Mouse (Mus musculus) kidney, adult 2 months (tissue): ENCODE results near the gene Mov10l1. TPM values are rescaled to one million over a fixed set of nuclear protein-coding genes. Genes with fewer than 3 reads are reported as not detected.
A peak's percentile ranks its signal among the peaks of the same experiment; 100 is the strongest.

Experiments
- DNase-seq: peaks from one replicate; pipeline ENCODE4 v3.0.0; 2021
- H3K27ac ChIP-seq: fragments of 200-500 bp; 2 replicates; pipeline ENCODE4 v1.5.1; 2012; ENCODE audit warnings: low read depth, low read length, control low read depth, inconsistent platforms; ENCODE audit not compliant: insufficient read depth
- H3K27me3 ChIP-seq: fragments of 200-500 bp; replicated peaks from 2 replicates; pipeline ENCODE4 v1.6.1; 2012; ENCODE audit warnings: mild to moderate bottlenecking, moderate library complexity, low read length, inconsistent platforms; ENCODE audit not compliant: control insufficient read depth, insufficient read depth
- H3K36me3 ChIP-seq: fragments of 200-500 bp; 2 replicates; pipeline ENCODE4 v1.6.1; 2012; ENCODE audit warnings: mild to moderate bottlenecking, moderate library complexity, low read length, inconsistent platforms; ENCODE audit not compliant: control insufficient read depth, insufficient read depth
- H3K4me1 ChIP-seq: fragments of 200-500 bp; 2 replicates; pipeline ENCODE4 v1.6.1; 2011; ENCODE audit warnings: low read length; ENCODE audit not compliant: control insufficient read depth, insufficient read depth
- H3K4me3 ChIP-seq: fragments of 200-500 bp; 2 replicates; pipeline ENCODE4 v1.5.1; 2011; ENCODE audit warnings: mild to moderate bottlenecking, low read depth, low read length, control low read depth; ENCODE audit not compliant: insufficient read depth
- CTCF ChIP-seq: fragments of 200-500 bp; conservative IDR thresholded peaks from 2 replicates; pipeline ENCODE4 v1.5.1; 2011; ENCODE audit warnings: low read depth, mild to moderate bottlenecking, control low read depth, low read length, moderate library complexity, mixed read lengths; ENCODE audit not compliant: insufficient read depth, insufficient read length
- POLR2A ChIP-seq: fragments of 200-500 bp; IDR thresholded peaks from one replicate; pipeline ENCODE4 v1.6.1; 2011; ENCODE audit warnings: low read depth, low read length, control low read depth
- WGBS: fragments of 180-500 bp; shearing (Covaris S2); methylation state at CpG from one replicate; pipeline ENCODE4 v1.1.7; 2018; 5-methylcytosine and 5-hydroxymethylcytosine counted together
- polyA plus RNA-seq: library from polyadenylated mRNA; depleted of rRNA; stranded (reverse); fragments of >200 nt; gene quantifications from 2 replicates; pipeline ENCODE4 v1.2.3, GENCODE M21; 2012

The Mov10l1 gene
- polyA plus RNA-seq, 1 experiment, result 0.06 TPM

GRCm38 (mm10) chr15:88951246-88951645 lies 31.5 kb upstream of the Mov10l1 start:
- Histone ChIP-seq H3K4me3 (no peak overlapping the region), H3K27ac (no peak overlapping the region), H3K4me1 (no peaks in the 10 kb centered on the region), H3K27me3 (no peaks in the 10 kb centered on the region), H3K36me3 (no peaks in the 10 kb centered on the region)
- no peak for DNase-seq
- 78% methylated on average over 4 of the region's 4 CpGs for WGBS
- TF ChIP-seq CTCF (no peak), POLR2A (no peak)

DNA sequence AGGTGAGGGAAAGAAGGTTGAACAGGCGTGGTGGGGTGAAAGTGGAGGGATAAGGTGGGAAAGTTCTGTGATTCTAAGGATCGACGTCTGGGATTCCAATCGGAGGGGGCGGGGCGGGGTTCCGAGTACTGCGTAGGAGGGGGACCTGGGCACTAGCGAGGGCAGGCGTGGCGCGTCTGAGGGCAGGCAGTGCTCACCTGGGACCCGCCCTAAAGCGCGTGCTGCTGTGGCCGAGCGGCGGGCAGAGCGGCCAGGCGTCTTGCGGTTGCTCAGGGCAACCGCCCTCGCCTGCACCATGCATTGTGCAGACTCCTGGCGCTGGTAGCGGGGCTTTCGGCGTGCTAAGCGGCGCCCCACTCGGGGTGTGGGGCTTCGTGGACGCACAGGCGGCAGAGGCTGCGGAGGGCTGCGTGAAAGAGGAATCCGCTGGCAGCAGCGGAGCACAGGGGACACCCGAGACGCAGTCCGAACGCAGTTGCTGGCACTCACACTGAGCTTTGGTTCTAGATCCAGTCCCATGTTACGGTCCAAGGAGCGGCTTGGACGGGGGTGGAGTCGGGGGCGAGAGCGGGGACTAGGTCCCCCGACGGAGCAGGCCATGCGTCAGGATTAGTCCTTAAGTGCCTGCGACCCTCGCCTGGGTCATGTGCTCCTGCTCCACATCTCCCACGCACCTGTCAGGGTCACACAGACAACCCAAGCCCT lies 28.2 kb upstream of the Mov10l1 start, which contains the start of gene Ttll8:
Ttll8 (minus strand) TSS at position 51 of the 705 bp plus-strand sequence.
- 4% methylated on average over 53 of the region's 53 CpGs for WGBS
- H3K4me3 ChIP-seq, result peak within 1 kb of the TSS; percentile 24; the same call in 1 of the 2 replicates

GRCm38 (mm10) chr15:88955342-88955741 lies 27.4 kb upstream of the Mov10l1 start:
- Histone ChIP-seq H3K4me1 (no peaks in the 10 kb centered on the region), H3K27ac (no peak overlapping the region), H3K36me3 (no peaks in the 10 kb centered on the region), H3K27me3 (no peaks in the 10 kb centered on the region), H3K4me3 (no peak overlapping the region)
- TF ChIP-seq CTCF, result no peak
- WGBS, result 90% methylated on average over 6 of the region's 6 CpGs
- DNase-seq, result no peak

More for the DNA sequence above, 28.2 kb upstream of the Mov10l1 start, which contains the start of gene Ttll8:
- Histone ChIP-seq H3K27me3 (no peaks in the 10 kb centered on the region), H3K4me1 (no peaks in the 10 kb centered on the region), H3K36me3 (no peaks in the 10 kb centered on the region), H3K27ac (no peak within 1 kb of the TSS)
- DNase-seq, result peak; percentile 37
- TF ChIP-seq POLR2A, result no peak

DNA sequence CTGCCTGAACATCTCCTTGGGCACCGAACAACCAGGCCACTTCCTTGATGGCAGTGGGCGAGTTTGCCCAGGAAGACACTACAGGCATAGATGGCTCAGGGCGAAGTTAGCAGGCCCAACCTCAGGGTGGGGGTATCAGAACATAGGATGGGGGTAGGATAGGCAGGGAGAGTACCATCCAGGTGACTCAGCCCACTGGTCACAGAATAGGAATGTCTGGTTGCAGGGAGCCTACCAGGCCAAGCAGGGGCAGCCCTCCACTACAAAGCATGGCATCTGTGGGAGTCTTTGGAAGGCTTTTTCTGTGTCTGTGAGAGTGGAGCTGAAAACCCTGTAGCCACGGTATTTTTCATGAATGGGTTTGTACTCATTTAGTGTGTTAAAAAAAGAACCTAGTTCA lies 25.2 kb upstream of the Mov10l1 start:
- no peak for TF ChIP-seq POLR2A
- no peak for TF ChIP-seq CTCF
- Histone ChIP-seq H3K4me3 (no peak overlapping the region), H3K36me3 (no peaks in the 10 kb centered on the region), H3K27ac (no peak overlapping the region), H3K4me1 (no peaks in the 10 kb centered on the region), H3K27me3 (no peaks in the 10 kb centered on the region)
- WGBS, result 78% methylated on average over 4 of the region's 4 CpGs
- DNase-seq, result no peak

DNA sequence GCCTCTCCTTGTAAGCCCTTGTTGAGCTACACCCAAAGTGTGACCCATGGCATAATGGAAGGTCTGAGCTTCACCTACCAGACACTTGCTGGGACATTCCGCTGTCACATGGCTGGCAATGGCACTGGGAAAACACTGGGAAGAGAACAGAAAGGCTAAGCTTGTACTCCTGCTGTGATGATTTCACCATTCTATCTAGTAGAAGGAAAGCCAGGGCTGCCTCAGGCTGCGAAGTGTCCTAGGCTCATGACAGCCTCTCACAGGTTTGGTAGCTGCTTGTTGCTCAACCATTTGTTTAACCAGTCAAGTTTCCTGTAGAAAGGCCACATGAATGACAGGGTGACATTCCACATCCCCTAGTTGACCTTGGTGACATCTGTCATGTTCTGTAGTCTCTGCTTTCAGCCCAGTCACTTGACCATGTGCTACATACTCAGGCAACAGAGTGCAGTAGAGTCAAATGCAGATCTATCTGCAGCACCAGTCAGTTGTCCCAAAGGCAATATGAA lies 18.6 kb upstream of the Mov10l1 start:
- no peak for TF ChIP-seq CTCF
- no peak for TF ChIP-seq POLR2A

DNA sequence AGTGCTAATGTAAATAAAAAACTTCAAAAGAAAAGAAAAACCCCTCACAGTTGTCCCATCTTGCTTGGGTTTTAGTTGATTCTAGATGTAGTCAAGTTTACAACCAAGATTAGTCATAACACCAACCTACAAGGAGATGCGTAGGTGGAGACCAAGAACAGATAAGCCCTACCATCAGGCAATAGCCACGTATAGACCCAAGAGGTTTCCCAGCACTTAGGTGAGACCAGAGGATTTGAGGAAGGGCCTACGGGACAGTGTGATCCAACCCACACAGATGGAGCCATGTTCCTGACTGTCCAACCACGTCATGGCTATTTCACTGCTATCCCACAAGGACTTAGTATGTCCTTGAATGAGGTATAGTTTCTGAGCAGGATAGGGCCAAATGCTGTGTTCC lies 10.4 kb upstream of the Mov10l1 start:
- Histone ChIP-seq H3K27ac (no peak overlapping the region), H3K4me3 (no peak overlapping the region), H3K27me3 (no peaks in the 10 kb centered on the region), H3K4me1 (no peaks in the 10 kb centered on the region), H3K36me3 (no peaks in the 10 kb centered on the region)
- 89% methylated on average over 4 of the region's 4 CpGs for WGBS
- DNase-seq, result no peak
- TF ChIP-seq POLR2A (no peak), CTCF (no peak)

More for the DNA sequence above, 18.6 kb upstream of the Mov10l1 start:
- DNase-seq, result no peak
- Histone ChIP-seq H3K4me1 (no peaks in the 10 kb centered on the region), H3K27me3 (no peaks in the 10 kb centered on the region), H3K27ac (no peak overlapping the region), H3K36me3 (no peaks in the 10 kb centered on the region), H3K4me3 (no peak overlapping the region)
- 91% methylated on average over 2 of the region's 2 CpGs for WGBS

GRCm38 (mm10) chr15:88978281-88979137 lies 4.2 kb upstream of the Mov10l1 start, which contains the start of gene Mlc1:
Mlc1 (minus strand) TSS chr15:88979007.
- Histone ChIP-seq H3K4me3 (no peak within 1 kb of the TSS), H3K4me1 (no peaks in the 10 kb centered on the region), H3K36me3 (no peaks in the 10 kb centered on the region), H3K27ac (no peak within 1 kb of the TSS), H3K27me3 (no peaks in the 10 kb centered on the region)
- no peak for DNase-seq
- TF ChIP-seq CTCF, result no peak
- no peak for TF ChIP-seq POLR2A
- 76% methylated on average over 10 of the region's 10 CpGs for WGBS
